In genomic region chr9:115775858-115776257, GRCm38 (mm10) we compare ENCODE assay signal across 17 mouse cellular contexts.
DNase-seq lines count a peak whose midpoint lies in the region; ATAC-seq and TF ChIP-seq lines count a peak whose summit lies in the region.
"Had no signal": no experiment of that assay in that cellular context is flagged by ENCODE, and none has a peak within 500 bp of the region (broad histone marks: within the 10 kb centered on the region; RNA-seq: fewer than 3 reads in every experiment).

No protein-coding gene starts in this region.

- DNase-seq in heart, adult 11 months = peak; percentile 63
- no peak for DNase-seq in heart, adult 8-10 months (ENCODE audit: low spot score)
- DNase-seq in brain, embryonic 14.5 days (ENCODE audit: low read depth) = peak; percentile 55
- DNase-seq in heart, postnatal 36 days = no peak
- no peak for DNase-seq in lung, postnatal 25 days (ENCODE audit: low spot score)
- DNase-seq: adrenal gland, postnatal 14 days; thymus, postnatal 25 days had no signal

- peak overlapping the region; percentile 81 for H3K4me3 ChIP-seq in megakaryocyte, embryonic 14.5 days (replicated peaks)
- no peak overlapping the region for H3K4me3 ChIP-seq in midbrain, embryonic 16.5 days (ENCODE audit: low read depth, low read length)
- H3K4me3 ChIP-seq: forebrain, embryonic 15.5 days; intestine, embryonic 15.5 days; limb, embryonic 12.5 days; myocyte had no signal

- intact Hi-C loops in heart, postnatal 36 days (cut with DNase I) = no loop called here

- 0 out of 2 replicates have a peak overlapping the region, but pooled peaks have one; percentile 5 for H3K27ac ChIP-seq in midbrain, embryonic 16.5 days (ENCODE audit: low read length)
- H3K27ac ChIP-seq: forebrain, embryonic 15.5 days; intestine, embryonic 15.5 days; limb, embryonic 12.5 days; liver, embryonic 14.5 days had no signal

- ATAC-seq in megakaryocyte, adult 5-6 weeks (ENCODE audit: poor library complexity, severe bottlenecking) = no peak
- peak; percentile 54; the same call in 1 of the 2 replicates for ATAC-seq in midbrain, embryonic 16.5 days
- ATAC-seq: activated CD4-positive, CD25-positive, alpha-beta regulatory T cell, adult 4 months; forebrain, embryonic 15.5 days; Patski had no signal

- no peak for TF ChIP-seq POLR2A in brain, embryonic 14.5 days (IDR thresholded peaks at IDR 0.05; ENCODE audit: borderline replicate concordance, extremely low read depth, insufficient read depth, insufficient read length, poor library complexity, severe bottlenecking)

- no peak overlapping the region for H3K9ac ChIP-seq in midbrain, embryonic 16.5 days (ENCODE audit: low read depth, low read length)
- H3K9ac ChIP-seq: forebrain, embryonic 15.5 days; intestine, embryonic 15.5 days; limb, embryonic 12.5 days; liver, embryonic 14.5 days had no signal

- peaks cover 2% of the 10 kb centered on the region for H3K27me3 ChIP-seq in megakaryocyte, embryonic 14.5 days (replicated peaks)
- H3K27me3 ChIP-seq in midbrain, embryonic 16.5 days (ENCODE audit: control insufficient read depth, insufficient read depth, low read depth, low read length) = no peaks in the 10 kb centered on the region
- H3K27me3 ChIP-seq: forebrain, embryonic 15.5 days; intestine, embryonic 15.5 days; limb, embryonic 12.5 days had no signal

- H3K4me1 ChIP-seq in megakaryocyte, embryonic 14.5 days = peaks cover 27% of the 10 kb centered on the region
- no peaks in the 10 kb centered on the region; the same call in 1 of the 2 replicates for H3K4me1 ChIP-seq in midbrain, embryonic 16.5 days (ENCODE audit: control insufficient read depth, insufficient read depth, low read length)
- H3K4me1 ChIP-seq: forebrain, embryonic 15.5 days; limb, embryonic 12.5 days had no signal

- H3K4me2 ChIP-seq in midbrain, embryonic 16.5 days (ENCODE audit: low read length) = no peak overlapping the region
- H3K4me2 ChIP-seq: forebrain, embryonic 15.5 days; intestine, embryonic 15.5 days; limb, embryonic 12.5 days had no signal

- no peak for TF ChIP-seq CTCF in brain, embryonic 14.5 days (IDR thresholded peaks at IDR 0.05; ENCODE audit: borderline replicate concordance, extremely low read depth, insufficient read depth, insufficient read length)

- no peaks in the 10 kb centered on the region for H3K36me3 ChIP-seq in megakaryocyte, embryonic 14.5 days (replicated peaks; ENCODE audit: low read length)
- no peaks in the 10 kb centered on the region for H3K36me3 ChIP-seq in midbrain, embryonic 16.5 days (ENCODE audit: control insufficient read depth, insufficient read depth, low read length)
- H3K36me3 ChIP-seq: forebrain, embryonic 15.5 days; intestine, embryonic 15.5 days; limb, embryonic 12.5 days had no signal

- 62% methylated on average over 7 of the region's 7 CpGs for WGBS in midbrain, embryonic 16.5 days

- peaks cover 9% of the 10 kb centered on the region for H3K9me3 ChIP-seq in megakaryocyte, embryonic 14.5 days
- no peaks in the 10 kb centered on the region for H3K9me3 ChIP-seq in midbrain, embryonic 16.5 days (replicated peaks; ENCODE audit: control insufficient read depth, low read length, poor library complexity, severe bottlenecking)
- H3K9me3 ChIP-seq: forebrain, embryonic 15.5 days; intestine, embryonic 15.5 days; limb, embryonic 12.5 days had no signal

Comparison
In these comparisons a context has a peak if more than half of its experiments do, and no peak if none do; other contexts are left out.
1. DNase-seq: peak in heart, adult 11 months (single experiment) and brain, embryonic 14.5 days (single experiment); none in heart, adult 8-10 months (single experiment), heart, postnatal 36 days (0 of 2) and lung, postnatal 25 days (single experiment).